8 mouse cellular contexts compared by ENCODE assay signal in genomic region chr1:86487908-86488314, GRCm38 (mm10). TPM values are rescaled to one million over a fixed set of nuclear protein-coding genes. Genes with fewer than 3 reads are reported as not detected.
DNase-seq lines count a peak whose midpoint lies in the region; ATAC-seq and TF ChIP-seq lines count a peak whose summit lies in the region.

No protein-coding gene starts in this region.

- TF ChIP-seq POLR2A in testis, adult 2 months (IDR thresholded peaks at IDR 0.05; ENCODE audit: control insufficient read depth, low read depth, low read length): no peak

- H3K9ac ChIP-seq in liver, embryonic 11.5 days (ENCODE audit: low read depth, low read length): peak overlapping the region; percentile 98
- H3K9ac ChIP-seq in stomach, embryonic 16.5 days (ENCODE audit: low read length): peak overlapping the region; percentile 86

- H3K27ac ChIP-seq in testis, adult 2 months (ENCODE audit: control insufficient read depth, insufficient read depth, low read depth, low read length): peak overlapping the region; percentile 100
- H3K27ac ChIP-seq in forebrain, embryonic 10.5 days: peak overlapping the region; percentile 99
- H3K27ac ChIP-seq in liver, embryonic 11.5 days (ENCODE audit: low read depth, low read length): peak overlapping the region; percentile 85
- H3K27ac ChIP-seq in stomach, embryonic 16.5 days (ENCODE audit: low read length): peak overlapping the region; percentile 97

- WGBS in forebrain, embryonic 10.5 days: 9% methylated on average over 20 of the region's 20 CpGs
- 4% methylated on average over 20 of the region's 20 CpGs for WGBS in liver, embryonic 11.5 days
- 6% methylated on average over 20 of the region's 20 CpGs for WGBS in stomach, embryonic 16.5 days

- no peaks in the 10 kb centered on the region for H3K9me3 ChIP-seq in forebrain, embryonic 10.5 days
- no peaks in the 10 kb centered on the region for H3K9me3 ChIP-seq in liver, embryonic 11.5 days (ENCODE audit: control insufficient read depth, low read length)
- no peaks in the 10 kb centered on the region for H3K9me3 ChIP-seq in stomach, embryonic 16.5 days (replicated peaks; ENCODE audit: control insufficient read depth, low read length)

- no peaks in the 10 kb centered on the region for H3K36me3 ChIP-seq in testis, adult 2 months (ENCODE audit: control insufficient read depth, insufficient read depth, low read length)
- no peaks in the 10 kb centered on the region for H3K36me3 ChIP-seq in forebrain, embryonic 10.5 days (replicated peaks)
- no peaks in the 10 kb centered on the region for H3K36me3 ChIP-seq in liver, embryonic 11.5 days (ENCODE audit: control insufficient read depth, insufficient read depth, low read length)
- H3K36me3 ChIP-seq in stomach, embryonic 16.5 days (ENCODE audit: control insufficient read depth, insufficient read depth, low read length): no peaks in the 10 kb centered on the region

- H3K4me2 ChIP-seq in liver, embryonic 11.5 days: peak overlapping the region; percentile 89
- peak overlapping the region; percentile 81 for H3K4me2 ChIP-seq in stomach, embryonic 16.5 days (ENCODE audit: low read depth, low read length)

- peak overlapping the region; percentile 98 for H3K4me3 ChIP-seq in testis, adult 2 months (ENCODE audit: control insufficient read depth, low read depth, low read length)
- H3K4me3 ChIP-seq in forebrain, embryonic 10.5 days: peak overlapping the region; percentile 74
- peak overlapping the region; percentile 85 for H3K4me3 ChIP-seq in liver, embryonic 11.5 days (ENCODE audit: low read depth, low read length)
- peak overlapping the region; percentile 70 for H3K4me3 ChIP-seq in stomach, embryonic 16.5 days (replicated peaks; ENCODE audit: low read length)

- H3K4me1 ChIP-seq in testis, adult 2 months (ENCODE audit: control insufficient read depth, insufficient read depth, low read length): peaks cover 19% of the 10 kb centered on the region
- H3K4me1 ChIP-seq in forebrain, embryonic 10.5 days: peaks cover 37% of the 10 kb centered on the region
- H3K4me1 ChIP-seq in liver, embryonic 11.5 days (replicated peaks; ENCODE audit: control insufficient read depth, insufficient read depth, low read length): peaks cover 23% of the 10 kb centered on the region
- H3K4me1 ChIP-seq in stomach, embryonic 16.5 days (ENCODE audit: control insufficient read depth, insufficient read depth, low read length): peaks cover 32% of the 10 kb centered on the region

- no peak for TF ChIP-seq CTCF in testis, adult 2 months (IDR thresholded peaks at IDR 0.05; ENCODE audit: control insufficient read depth, insufficient read depth, insufficient replicate concordance, low read depth, low read length)

- peak; percentile 29 for ATAC-seq in liver, embryonic 11.5 days (replicated peaks; ENCODE audit: low FRiP score)
- no peak; the same call in 1 of the 2 replicates for ATAC-seq in stomach, embryonic 16.5 days (ENCODE audit: insufficient read depth, low FRiP score)

- no peak for DNase-seq in testis, postnatal 10 days (ENCODE audit: low spot score)
- DNase-seq in forebrain, embryonic 10.5 days (ENCODE audit: extremely low spot score, low spot score): no peak
- no peak for DNase-seq in liver, embryonic 11.5 days (ENCODE audit: low spot score)
- DNase-seq in gastrocnemius, adult 18-20 months (ENCODE audit: low spot score): no peak
- DNase-seq in adrenal gland, postnatal 14 days: no peak
- DNase-seq in c-Kit-positive CD71-positive TER-119-positive erythroid progenitor cells, embryonic 14.5 days (ENCODE audit: low spot score): no peak

- no peaks in the 10 kb centered on the region for H3K27me3 ChIP-seq in testis, adult 2 months (ENCODE audit: control insufficient read depth, insufficient read depth, low read length)
- no peaks in the 10 kb centered on the region for H3K27me3 ChIP-seq in forebrain, embryonic 10.5 days (ENCODE audit: poor library complexity, severe bottlenecking)
- H3K27me3 ChIP-seq in liver, embryonic 11.5 days (replicated peaks; ENCODE audit: control insufficient read depth, insufficient read depth, low read length): no peaks in the 10 kb centered on the region
- no peaks in the 10 kb centered on the region for H3K27me3 ChIP-seq in stomach, embryonic 16.5 days (ENCODE audit: control insufficient read depth, insufficient read depth, low read length)

RNA-seq across cellular contexts. Expression of gene Ptma, which starts 38.6 kb away (rescaled TPM):
- 126 and 135 TPM in 2 replicates for polyA plus RNA-seq in testis, adult 2 months (2012; rRNA removed)
- 2,941 and 3,273 TPM in 2 replicates for polyA plus RNA-seq in forebrain, embryonic 10.5 days (2016; fragmentation: Nextera tagmentation; extraction: Ambion mirVana)
- polyA plus RNA-seq in liver, embryonic 11.5 days (2014; fragmentation: Nextera tagmentation; extraction: Ambion mirVana): 2,666 and 2,805 TPM in 2 replicates
- polyA plus RNA-seq in stomach, embryonic 16.5 days (2015; fragmentation: Nextera tagmentation; extraction: Ambion mirVana): 1,914 and 2,170 TPM in 2 replicates
- 10 to 100 TPM; 64.2 to 99.0 TPM for total RNA-seq in gastrocnemius, adult 18-20 months (2021)
- total RNA-seq in adrenal gland, postnatal 14 days (2021): 806 and 848 TPM in 2 replicates

Comparison
In these comparisons a context has a peak if more than half of its experiments do, and no peak if none do; other contexts are left out.
1. RNA of gene Ptma, which starts 38.6 kb away (polyA plus RNA-seq): 2,941 to 3,273 TPM in forebrain, embryonic 10.5 days, 2,666 to 2,805 TPM in liver, embryonic 11.5 days and 1,914 to 2,170 TPM in stomach, embryonic 16.5 days; 126 to 135 TPM in testis, adult 2 months; every median in the first group is over 10 times any median in the second.
2. Peak in every context shown above with its lines, with median percentiles within 50 percentile points of each other: H3K27ac ChIP-seq and H3K4me3 ChIP-seq.